Mouse (Mus musculus) MEL (cell line): ENCODE measurements around the gene Myh7. TPM values are rescaled to one million over a fixed set of nuclear protein-coding genes. Genes with fewer than 3 reads are reported as not detected.

ENCODE experiments used
- DNase-seq: peaks from one replicate; pipeline ENCODE4 v3.0.0; 2011; ENCODE audit warnings: low read depth, low spot score
- H3K27ac ChIP-seq: 2 replicates; pipeline ENCODE4 v1.5.1; 2012; ENCODE audit warnings: low read depth, mild to moderate bottlenecking, control low read depth, low read length, moderate library complexity; ENCODE audit not compliant: control insufficient read depth
- H3K27me3 ChIP-seq, 2 experiments: fragments of 150-350 bp in 1 of 2; sonication (generic) in 1 of 2; 2 replicates each; pipeline ENCODE4 v1.6.1; 2012; ENCODE audit warnings: low read length in 2 of 2, mild to moderate bottlenecking in 2 of 2, improper control_type of control experiment in 1 of 2, moderate library complexity in 1 of 2; ENCODE audit not compliant: insufficient read depth in 2 of 2, control insufficient read depth in 1 of 2
- H3K36me3 ChIP-seq, 2 experiments: 2 replicates each; pipeline ENCODE4 v1.6.1; 2012 to 2014; ENCODE audit warnings: low read length in 2 of 2, improper control_type of control experiment in 1 of 2, inconsistent platforms in 1 of 2, mild to moderate bottlenecking in 1 of 2; ENCODE audit not compliant: insufficient read depth in 2 of 2, control insufficient read depth in 1 of 2
- H3K4me1 ChIP-seq, 2 experiments: fragments of 150-350 bp in 1 of 2; sonication (generic) in 1 of 2; 2 replicates each; pipeline ENCODE4 v1.6.1; 2012; ENCODE audit warnings: low read length in 2 of 2, improper control_type of control experiment in 1 of 2, mild to moderate bottlenecking in 1 of 2; ENCODE audit not compliant: insufficient read depth in 2 of 2, control insufficient read depth in 1 of 2
- H3K4me3 ChIP-seq, 2 experiments: fragments of 150-350 bp in 1 of 2; sonication (generic) in 1 of 2; 2 replicates each; pipeline ENCODE4 v1.5.1; 2012; ENCODE audit warnings: low read depth in 2 of 2, low read length in 2 of 2, mild to moderate bottlenecking in 2 of 2, moderate library complexity in 2 of 2, control low read depth in 1 of 2, improper control_type of control experiment in 1 of 2; ENCODE audit not compliant: control insufficient read depth in 1 of 2, insufficient read depth in 1 of 2
- H3K79me2 ChIP-seq: 2 replicates; pipeline ENCODE4 v1.6.1; 2012; ENCODE audit warnings: mild to moderate bottlenecking, low read length, moderate library complexity; ENCODE audit not compliant: control insufficient read depth, poor library complexity, insufficient read depth
- H3K9ac ChIP-seq: 2 replicates; pipeline ENCODE4 v1.6.1; 2012; ENCODE audit warnings: low read depth, mild to moderate bottlenecking, control low read depth, low read length, moderate library complexity; ENCODE audit not compliant: control insufficient read depth, poor library complexity, severe bottlenecking
- H3K9me3 ChIP-seq: fragments of 150-350 bp; sonication (generic); replicated peaks from 2 replicates; pipeline ENCODE4 v1.6.1; 2012; ENCODE audit warnings: mild to moderate bottlenecking, low read length, improper control_type of control experiment, moderate library complexity; ENCODE audit not compliant: insufficient read depth
- CHD1 ChIP-seq: IDR thresholded peaks from 2 replicates; pipeline ENCODE4 v1.6.1; 2012; ENCODE audit warnings: low read depth, mild to moderate bottlenecking, inconsistent platforms, low read length, improper control_type of control experiment
- CTCF ChIP-seq, 3 experiments: IDR thresholded peaks in 2 of 3; conservative IDR thresholded peaks in 1 of 3; 2 replicates each; pipeline ENCODE4 v1.5.1; 2011 to 2012; ENCODE audit warnings: low read length in 3 of 3, low read depth in 2 of 3, mild to moderate bottlenecking in 2 of 3, improper control_type of control experiment in 1 of 3, inconsistent platforms in 1 of 3, mixed read lengths in 1 of 3, moderate library complexity in 1 of 3; ENCODE audit not compliant: control insufficient read depth in 1 of 3, insufficient read depth in 1 of 3, poor library complexity in 1 of 3, severe bottlenecking in 1 of 3
- MAZ ChIP-seq: IDR thresholded peaks from 2 replicates; pipeline ENCODE4 v1.6.1; 2012; ENCODE audit warnings: low read depth, mild to moderate bottlenecking, inconsistent platforms, low read length, improper control_type of control experiment
- MXI1 ChIP-seq: IDR thresholded peaks from 2 replicates; pipeline ENCODE4 v1.6.1; 2011; ENCODE audit warnings: mild to moderate bottlenecking, low read depth, low read length, improper control_type of control experiment
- NRF1 ChIP-seq: IDR thresholded peaks from 2 replicates; pipeline ENCODE4 v1.6.1; 2014; ENCODE audit warnings: low read depth, mild to moderate bottlenecking, inconsistent platforms, low read length, improper control_type of control experiment, moderate library complexity; ENCODE audit not compliant: poor library complexity, insufficient read depth, severe bottlenecking
- POLR2AphosphoS5 ChIP-seq: IDR thresholded peaks from 2 replicates; pipeline ENCODE4 v1.6.1; 2012; ENCODE audit warnings: low read depth, borderline replicate concordance, mild to moderate bottlenecking, inconsistent platforms, low read length, moderate library complexity, mixed read lengths
- RAD21 ChIP-seq: IDR thresholded peaks from 2 replicates; pipeline ENCODE4 v1.6.1; 2011; ENCODE audit warnings: mild to moderate bottlenecking, low read depth, low read length, improper control_type of control experiment
- TAL1 ChIP-seq: IDR thresholded peaks from 2 replicates; pipeline ENCODE4 v1.6.1; 2012; ENCODE audit warnings: mild to moderate bottlenecking, inconsistent platforms, low read length, moderate library complexity, mixed read lengths
- UBTF ChIP-seq: IDR thresholded peaks from 2 replicates; pipeline ENCODE4 v1.6.1; 2012; ENCODE audit warnings: low read depth, mild to moderate bottlenecking, inconsistent platforms, low read length, improper control_type of control experiment, moderate library complexity, borderline replicate concordance; ENCODE audit not compliant: insufficient read depth
- polyA plus RNA-seq, 2 experiments: library from polyadenylated mRNA; stranded (reverse) in 1 of 2; unstranded in 1 of 2; fragments of >175 nt in 1 of 2; fragments of >200 nt in 1 of 2; gene quantifications; 2 replicates each; pipeline versions ENCODE4 v1.2.1 to v1.2.4; 2012; ENCODE audit warnings: low replicate concordance in 2 of 2, low read depth in 1 of 2; ENCODE audit not compliant: insufficient read length in 2 of 2, insufficient read depth in 1 of 2, missing spikeins in 1 of 2
- total RNA-seq: library from RNA; depleted of rRNA; stranded (reverse); fragments of 300-350 nt; gene quantifications from 2 replicates; pipeline ENCODE4 v1.2.3, GENCODE M21; 2012

Gene Myh7
- total and polyA plus RNA-seq, 3 experiments: not detected

- TF ChIP-seq MAZ: no peak
- no peak for TF ChIP-seq RAD21
- no peak for TF ChIP-seq TAL1
- TF ChIP-seq MXI1: no peak
- TF ChIP-seq, all 39 proteins: peak for 0
- Histone ChIP-seq H3K9ac (no peak overlapping the region), H3K27me3 (no peaks in the 10 kb centered on the region), H3K36me3 (peaks cover 0 to 3% of the 10 kb centered on the region in 2 experiments; a peak in 2 of 4 replicates), H3K79me2 (no peaks in the 10 kb centered on the region), H3K4me1 (peaks cover 0 to 23% of the 10 kb centered on the region in 2 experiments; a peak in 2 of 4 replicates), H3K9me3 (no peaks in the 10 kb centered on the region), H3K4me3 (no peak overlapping the region), H3K27ac (no peak overlapping the region)
- DNase-seq: no peak
Observed at GRCm38 (mm10) chr14:55008417-55008816, 14.0 kb upstream of the Myh7 start.

- Histone ChIP-seq H3K27ac (no peak overlapping the region), H3K9me3 (no peaks in the 10 kb centered on the region), H3K4me1 (peaks cover 2 to 34% of the 10 kb centered on the region in 2 experiments; a peak in 3 of 4 replicates), H3K36me3 (peaks cover 0 to 7% of the 10 kb centered on the region in 2 experiments; a peak in 2 of 4 replicates), H3K9ac (no peak overlapping the region), H3K79me2 (no peaks in the 10 kb centered on the region), H3K27me3 (no peaks in the 10 kb centered on the region), H3K4me3 (no peak overlapping the region)
- peak; percentile 46 for DNase-seq
- TF ChIP-seq UBTF (no peak), RAD21 (no peak), CHD1 (no peak), NRF1 (no peak), TAL1 (peak; percentile 35; the same call in 1 of the 2 replicates), CTCF (IDR thresholded peaks at IDR 0.05 in 2 of 3, conservative IDR thresholded peaks at IDR 0.05 in 1 of 3; ENCODE audit: control insufficient read depth in 1 of 3, insufficient read depth in 1 of 3, low read depth in 2 of 3, low read length in 3 of 3, poor library complexity in 1 of 3, severe bottlenecking in 1 of 3) (no peak)
Observed at GRCm38 (mm10) chr14:55007120-55007908, 12.9 kb upstream of the Myh7 start.

GRCm38 (mm10) chr14:55006541-55006940, 12.1 kb upstream of the Myh7 start:
- peaks cover 2 to 38% of the 10 kb centered on the region in 2 experiments; a peak in 3 of 4 replicates for H3K4me1 ChIP-seq
- H3K9me3 ChIP-seq: no peaks in the 10 kb centered on the region
- no peak overlapping the region for H3K9ac ChIP-seq
- H3K4me3 ChIP-seq: no peak overlapping the region
- TF ChIP-seq POLR2AphosphoS5: no peak
- no peaks in the 10 kb centered on the region for H3K79me2 ChIP-seq
- DNase-seq: no peak
- no peaks in the 10 kb centered on the region for H3K27me3 ChIP-seq
- peaks cover 0 to 9% of the 10 kb centered on the region in 2 experiments; a peak in 2 of 4 replicates for H3K36me3 ChIP-seq
- no peak overlapping the region for H3K27ac ChIP-seq
